Mouse (Mus musculus) stomach, embryonic 14.5 days (tissue): Measurements from ENCODE around the gene Ryr3. TPM values are rescaled to one million over a fixed set of nuclear protein-coding genes. Genes with fewer than 3 reads are reported as not detected.

Experiments used
- ATAC-seq: fragments of 200-750 bp; cut with Nextera tagmentation; 2 replicates; pipeline ENCODE4 v1.8.0; 2017; ENCODE audit warnings: low read depth, moderate TSS enrichment; ENCODE audit not compliant: insufficient number of reproducible peaks, insufficient read depth, low FRiP score
- H3K27ac ChIP-seq: fragments of 300-500 bp; sonication (generic); 2 replicates; pipeline ENCODE4 v1.5.1; 2014; ENCODE audit warnings: mild to moderate bottlenecking, low read length, moderate library complexity, mixed read lengths
- H3K27me3 ChIP-seq: fragments of 300-500 bp; sonication (generic); 2 replicates; pipeline ENCODE4 v1.6.1; 2014; ENCODE audit warnings: low read length, control low read depth, mixed read lengths; ENCODE audit not compliant: control insufficient read depth, insufficient read depth
- H3K36me3 ChIP-seq: fragments of 300-500 bp; sonication (generic); 2 replicates; pipeline ENCODE4 v1.6.1; 2014; ENCODE audit warnings: mild to moderate bottlenecking, control low read depth, low read length, moderate library complexity, mixed read lengths; ENCODE audit not compliant: control insufficient read depth, insufficient read depth
- H3K4me1 ChIP-seq: fragments of 300-500 bp; sonication (generic); 2 replicates; pipeline ENCODE4 v1.6.1; 2014; ENCODE audit warnings: low read length, control low read depth, mixed read lengths; ENCODE audit not compliant: control insufficient read depth, insufficient read depth
- H3K4me2 ChIP-seq: fragments of 300-500 bp; sonication (generic); replicated peaks from 2 replicates; pipeline ENCODE4 v1.6.1; 2014; ENCODE audit warnings: low read depth, low read length, control low read depth
- H3K4me3 ChIP-seq: fragments of 300-500 bp; sonication (generic); 2 replicates; pipeline ENCODE4 v1.5.1; 2014; ENCODE audit warnings: low read depth, low read length, control low read depth
- H3K9ac ChIP-seq: fragments of 300-500 bp; sonication (generic); replicated peaks from 2 replicates; pipeline ENCODE4 v1.6.1; 2014; ENCODE audit warnings: low read depth, mild to moderate bottlenecking, control low read depth, low read length, moderate library complexity, mixed read lengths
- H3K9me3 ChIP-seq: fragments of 300-500 bp; sonication (generic); 2 replicates; pipeline ENCODE4 v1.6.1; 2016; ENCODE audit warnings: low read depth, low read length, control low read depth; ENCODE audit not compliant: control insufficient read depth
- WGBS: fragments of 180-500 bp; shearing (Covaris S2); extraction: QIAGEN DNeasy Blood & Tissue Kit; methylation state at CpG from one replicate; pipeline ENCODE4 v1.1.7; 2014; 5-methylcytosine and 5-hydroxymethylcytosine counted together
- polyA plus RNA-seq: library from polyadenylated mRNA; unstranded; fragments of >200 nt; fragmentation: Nextera tagmentation; extraction: Ambion mirVana; gene quantifications from 2 replicates; pipeline ENCODE4 v1.2.1, GENCODE M21; 2014

Gene Ryr3
- polyA plus RNA-seq, 1 experiment from 2014 or later = 10.8 TPM

DNA sequence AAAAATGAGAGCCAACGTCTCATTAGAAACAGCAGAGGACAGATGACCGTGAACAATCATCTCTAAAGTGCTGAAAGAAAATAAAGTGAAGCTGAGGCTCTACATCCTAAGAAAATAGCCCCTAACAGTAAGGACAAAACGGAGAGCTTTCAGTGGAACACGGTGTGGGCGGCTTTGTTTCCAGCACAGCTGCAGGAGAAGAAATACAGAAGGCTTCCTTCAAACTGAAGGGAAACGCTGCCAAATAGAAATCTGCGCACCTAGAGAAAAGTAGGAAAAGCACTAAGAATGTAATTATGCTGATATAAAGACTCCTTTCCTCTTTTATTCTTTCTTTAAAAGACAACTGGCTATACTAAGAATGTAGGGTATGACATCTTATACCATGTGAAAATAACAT lies 197.0 kb downstream of the Ryr3 start:
- H3K36me3 ChIP-seq = no peaks in the 10 kb centered on the region
- no peaks in the 10 kb centered on the region for H3K4me1 ChIP-seq
- ATAC-seq = no peak
- WGBS = 47% methylated on average over 7 of the region's 7 CpGs
- H3K4me3 ChIP-seq = no peak overlapping the region
- no peak overlapping the region for H3K9ac ChIP-seq
- no peaks in the 10 kb centered on the region for H3K9me3 ChIP-seq
- H3K27ac ChIP-seq = no peak overlapping the region
- no peaks in the 10 kb centered on the region for H3K27me3 ChIP-seq
- no peak overlapping the region for H3K4me2 ChIP-seq

DNA sequence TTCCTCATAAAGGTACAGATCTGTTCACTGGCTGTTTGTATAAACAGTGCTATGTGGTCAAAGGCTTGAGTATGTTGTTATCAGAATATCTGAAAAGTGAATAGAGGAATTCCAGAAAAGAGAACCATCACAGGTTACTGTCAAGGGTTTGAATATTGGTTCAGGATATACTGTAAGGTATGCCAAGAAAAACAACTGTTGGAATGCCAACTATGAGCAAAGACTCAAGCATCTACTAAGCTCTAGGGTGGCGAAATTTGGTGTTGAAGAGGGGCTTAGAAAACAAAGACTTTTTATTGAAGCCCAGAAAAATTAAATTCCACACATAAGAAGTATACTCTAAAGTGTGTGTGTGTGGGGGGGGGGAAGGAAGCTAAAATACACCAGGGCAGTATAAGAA lies 198.6 kb downstream of the Ryr3 start:
- H3K9ac ChIP-seq = no peak overlapping the region
- ATAC-seq = no peak
- H3K27me3 ChIP-seq = no peaks in the 10 kb centered on the region
- no peak overlapping the region for H3K27ac ChIP-seq
- no peaks in the 10 kb centered on the region for H3K9me3 ChIP-seq
- 66% methylated on average over 1 of the region's 1 CpGs for whole genome bisulfite sequencing
- no peaks in the 10 kb centered on the region for H3K4me1 ChIP-seq
- no peak overlapping the region for H3K4me2 ChIP-seq
- H3K36me3 ChIP-seq = no peaks in the 10 kb centered on the region
- no peak overlapping the region for H3K4me3 ChIP-seq

DNA sequence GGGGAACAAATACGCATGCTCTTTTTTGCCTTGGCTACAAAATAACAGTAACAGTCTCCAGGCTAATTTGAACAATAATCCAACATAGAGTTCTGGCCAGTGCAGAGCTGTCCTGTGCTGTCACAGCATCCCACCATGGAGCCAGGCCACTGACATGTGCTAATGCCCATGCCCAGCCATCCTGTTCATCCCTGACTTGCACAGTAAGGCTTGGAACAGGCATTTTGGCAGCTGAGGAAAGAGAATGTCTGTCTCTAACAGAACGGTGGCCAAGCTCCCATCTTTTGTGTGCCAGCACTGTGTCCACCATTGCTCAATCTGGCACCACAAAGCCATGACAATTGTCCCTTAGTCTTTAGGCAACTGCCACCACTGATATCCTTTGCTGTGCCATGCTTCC lies 200.7 kb downstream of the Ryr3 start:
- Histone ChIP-seq H3K9ac (no peak overlapping the region), H3K27ac (no peak overlapping the region), H3K4me3 (no peak overlapping the region), H3K9me3 (no peaks in the 10 kb centered on the region), H3K36me3 (no peaks in the 10 kb centered on the region), H3K4me2 (no peak overlapping the region), H3K27me3 (no peaks in the 10 kb centered on the region), H3K4me1 (no peaks in the 10 kb centered on the region)
- ATAC-seq = no peak
- 87% methylated on average over 2 of the region's 2 CpGs for WGBS

DNA sequence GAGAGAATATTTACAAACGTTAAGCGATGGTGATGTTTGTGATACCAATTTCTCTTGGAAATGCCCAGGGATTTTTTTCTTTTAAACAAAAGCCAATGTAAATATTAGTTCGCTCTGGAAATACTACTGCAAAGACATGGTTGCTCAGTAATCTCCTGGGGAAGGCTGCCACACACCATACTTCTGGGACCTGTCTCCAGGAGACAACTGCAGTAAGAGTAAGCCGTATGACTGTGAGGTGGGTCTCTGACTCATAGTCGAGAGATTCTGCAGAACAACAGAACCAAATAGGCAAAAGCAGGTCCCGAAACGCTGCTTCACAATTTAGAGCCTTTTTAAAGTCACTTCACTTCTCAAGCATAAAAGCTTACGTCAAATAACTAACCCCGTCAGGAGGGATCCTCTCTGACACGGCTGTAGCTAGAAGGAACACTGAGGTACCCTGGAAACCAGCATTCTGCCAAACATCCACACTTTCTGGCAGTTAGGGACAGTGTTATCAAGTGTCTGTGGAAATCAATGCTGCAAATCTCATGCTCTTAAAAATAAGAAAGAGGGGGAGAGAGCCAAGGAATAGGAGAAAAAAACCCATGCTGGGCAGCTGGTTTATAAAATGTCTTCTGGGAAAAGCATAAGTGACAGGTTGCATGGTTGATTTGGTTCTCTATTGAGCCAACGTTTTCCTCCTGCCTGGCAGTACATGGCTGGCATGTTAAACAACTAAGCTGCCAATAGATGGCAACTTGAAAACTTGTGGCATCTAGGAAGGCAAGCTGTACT lies 207.7 kb downstream of the Ryr3 start:
- Histone ChIP-seq H3K9ac (no peak overlapping the region), H3K4me1 (no peaks in the 10 kb centered on the region), H3K4me3 (no peak overlapping the region), H3K27me3 (no peaks in the 10 kb centered on the region), H3K4me2 (no peak overlapping the region), H3K36me3 (no peaks in the 10 kb centered on the region), H3K27ac (no peak overlapping the region), H3K9me3 (no peaks in the 10 kb centered on the region)
- WGBS = 58% methylated on average over 11 of the region's 11 CpGs
- no peak for ATAC-seq

DNA sequence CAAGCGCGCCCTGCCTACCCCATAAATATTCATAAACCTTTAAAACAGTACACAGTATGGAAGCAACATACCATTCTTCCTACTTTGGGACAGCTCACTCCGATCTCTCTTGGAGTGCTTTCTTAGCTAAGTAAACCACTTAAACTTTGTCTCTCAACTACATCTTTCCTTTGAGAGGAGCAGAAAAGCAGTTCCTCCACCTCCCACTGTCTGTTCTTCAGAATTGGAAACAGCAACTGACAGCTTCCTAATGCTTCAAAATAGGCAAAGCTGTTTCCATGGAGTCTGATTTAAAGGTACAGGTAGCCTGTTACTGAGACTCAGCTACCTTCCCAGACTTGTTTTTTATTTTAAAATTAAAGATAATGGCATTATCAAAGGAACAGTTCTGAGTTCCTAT lies 218.4 kb downstream of the Ryr3 start:
- no peak overlapping the region for H3K4me3 ChIP-seq
- no peak for ATAC-seq
- H3K27me3 ChIP-seq = no peaks in the 10 kb centered on the region
- WGBS = 86% methylated on average over 3 of the region's 3 CpGs
- H3K4me2 ChIP-seq = no peak overlapping the region
- H3K9me3 ChIP-seq = no peaks in the 10 kb centered on the region
- no peaks in the 10 kb centered on the region for H3K4me1 ChIP-seq
- H3K36me3 ChIP-seq = no peaks in the 10 kb centered on the region
- H3K9ac ChIP-seq = no peak overlapping the region
- no peak overlapping the region for H3K27ac ChIP-seq

DNA sequence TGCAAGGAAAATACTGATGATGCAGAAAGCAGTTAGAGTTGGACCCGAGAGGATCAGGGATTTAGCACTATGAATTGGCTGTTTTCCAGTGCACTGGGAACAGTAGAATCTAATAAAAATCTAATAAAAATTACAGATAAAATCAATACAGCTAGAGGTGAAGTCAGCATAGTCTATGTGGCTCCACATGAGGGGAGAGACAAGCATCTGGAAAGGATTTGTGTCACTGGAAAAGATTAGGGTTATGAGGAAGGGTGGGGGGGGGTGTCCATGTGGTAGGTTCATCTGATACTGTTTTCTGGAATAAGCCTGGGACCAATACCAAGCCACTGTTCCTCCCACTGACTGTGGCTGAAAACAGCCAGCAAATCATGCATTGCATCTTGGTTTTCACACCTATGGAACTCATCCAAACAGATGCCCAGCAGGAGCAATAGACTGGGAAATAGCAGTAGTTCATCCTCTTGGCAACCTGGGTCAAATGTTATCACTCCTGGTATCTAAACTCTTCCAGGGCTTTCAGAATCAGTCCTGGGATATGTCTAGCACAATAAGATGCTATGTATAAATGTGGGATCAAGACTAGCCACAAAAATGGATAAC lies 233.9 kb downstream of the Ryr3 start:
- H3K9me3 ChIP-seq = no peaks in the 10 kb centered on the region
- no peak overlapping the region for H3K4me3 ChIP-seq
- WGBS = 62% methylated on average over 1 of the region's 1 CpGs
- no peaks in the 10 kb centered on the region for H3K36me3 ChIP-seq
- H3K9ac ChIP-seq = no peak overlapping the region
- no peaks in the 10 kb centered on the region for H3K4me1 ChIP-seq
- H3K27me3 ChIP-seq = no peaks in the 10 kb centered on the region
- H3K27ac ChIP-seq = no peak overlapping the region
- no peak for ATAC-seq
- H3K4me2 ChIP-seq = no peak overlapping the region

DNA sequence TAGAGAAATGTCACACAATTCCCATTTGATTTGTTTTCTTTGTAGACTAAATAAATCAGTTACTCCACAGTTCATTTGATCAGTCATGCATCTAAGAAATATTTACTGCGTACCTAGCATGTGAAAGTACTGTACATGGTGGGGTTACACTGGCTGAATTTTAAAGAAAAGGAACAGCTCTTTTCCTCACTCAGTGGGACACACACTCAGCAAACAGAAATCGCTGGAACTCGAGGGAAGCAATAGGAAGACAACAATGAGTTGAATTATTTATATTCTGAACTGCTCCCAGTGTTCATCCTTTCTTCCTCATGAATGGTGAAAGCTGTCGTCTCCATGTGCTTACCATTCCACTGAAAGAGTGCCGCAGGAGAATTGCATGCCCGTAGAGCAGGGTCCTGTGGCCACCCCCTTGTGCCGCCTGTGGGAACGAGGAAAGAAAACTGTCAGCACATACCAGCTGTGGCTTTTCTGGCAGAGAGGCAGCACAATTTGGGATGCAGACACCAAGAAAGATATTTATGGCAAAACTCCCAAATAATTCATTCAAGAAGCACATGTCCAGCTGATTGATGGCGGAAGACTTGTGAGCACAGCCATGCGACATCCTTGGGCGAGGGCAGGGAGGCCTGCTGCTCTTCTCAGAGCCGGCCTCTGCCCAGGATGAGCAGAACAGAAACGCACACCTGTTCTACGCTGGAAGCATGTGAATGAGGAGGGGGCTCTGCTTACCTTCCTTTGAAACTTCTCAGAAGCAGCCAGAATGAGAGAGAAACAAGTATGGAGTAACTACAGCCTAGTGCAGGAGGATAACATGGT lies 249.9 kb downstream of the Ryr3 start:
- no peak overlapping the region for H3K27ac ChIP-seq
- H3K9me3 ChIP-seq = no peaks in the 10 kb centered on the region
- ATAC-seq = no peak
- no peaks in the 10 kb centered on the region for H3K36me3 ChIP-seq
- no peaks in the 10 kb centered on the region for H3K27me3 ChIP-seq
- no peak overlapping the region for H3K4me3 ChIP-seq
- H3K4me1 ChIP-seq = no peaks in the 10 kb centered on the region
- no peak overlapping the region for H3K4me2 ChIP-seq
- no peak overlapping the region for H3K9ac ChIP-seq
- WGBS = 81% methylated on average over 14 of the region's 14 CpGs

DNA sequence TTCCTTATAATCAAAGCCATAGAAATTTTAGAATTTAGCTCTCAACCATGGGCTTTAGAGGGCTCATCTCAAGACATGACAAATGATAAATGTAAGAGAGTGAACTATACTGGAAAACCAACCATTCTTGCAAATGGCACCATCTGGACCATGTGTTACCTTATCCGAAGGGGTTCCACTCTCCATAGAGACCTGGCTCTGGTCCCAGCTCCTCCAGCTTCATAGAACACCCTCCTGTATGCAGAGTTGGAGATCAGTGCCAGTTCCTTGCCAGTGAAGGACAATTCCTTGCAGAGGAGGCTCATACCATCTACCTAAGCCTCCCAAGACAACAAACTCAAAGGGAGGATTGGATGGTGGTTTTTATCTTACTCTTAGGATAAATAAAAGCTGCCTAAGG lies 268.0 kb downstream of the Ryr3 start:
- no peaks in the 10 kb centered on the region for H3K36me3 ChIP-seq

More for the DNA sequence above, 268.0 kb downstream of the Ryr3 start:
- no peaks in the 10 kb centered on the region for H3K9me3 ChIP-seq
- WGBS = 85% methylated on average over 1 of the region's 1 CpGs
- H3K4me2 ChIP-seq = no peak overlapping the region
- no peak for ATAC-seq
- no peaks in the 10 kb centered on the region for H3K4me1 ChIP-seq
- H3K4me3 ChIP-seq = no peak overlapping the region
- no peak overlapping the region for H3K9ac ChIP-seq
- H3K27me3 ChIP-seq = no peaks in the 10 kb centered on the region
- no peak overlapping the region for H3K27ac ChIP-seq
